ENCODE assay signal across 9 mouse cellular contexts in genomic region chr1:193859257-193860125, GRCm38 (mm10).
A peak's percentile ranks its signal among the peaks of the same experiment; 100 is the strongest.
DNase-seq lines count a peak whose midpoint lies in the region; ATAC-seq and TF ChIP-seq lines count a peak whose summit lies in the region.
"Had no signal": no experiment of that assay in that cellular context is flagged by ENCODE, and none has a peak within 500 bp of the region (broad histone marks: within the 10 kb centered on the region; RNA-seq: fewer than 3 reads in every experiment).

No protein-coding gene starts in this region.

- no peak overlapping the region for H3K4me3 ChIP-seq in kidney, embryonic 16.5 days (ENCODE audit: low read length)
- H3K4me3 ChIP-seq in forebrain, postnatal 0 days (ENCODE audit: low read depth, low read length): no peak overlapping the region
- no peak overlapping the region for H3K4me3 ChIP-seq in hindbrain, embryonic 13.5 days
- H3K4me3 ChIP-seq in neural tube, embryonic 13.5 days: no peak overlapping the region
- H3K4me3 ChIP-seq: liver, embryonic 15.5 days had no signal

- H3K27ac ChIP-seq in kidney, embryonic 16.5 days (ENCODE audit: low read length): peak overlapping the region; percentile 56
- H3K27ac ChIP-seq in forebrain, postnatal 0 days (ENCODE audit: low read depth, low read length): no peak overlapping the region
- H3K27ac ChIP-seq in hindbrain, embryonic 13.5 days: peak overlapping the region; percentile 64
- H3K27ac ChIP-seq in neural tube, embryonic 13.5 days (replicated peaks): peak overlapping the region; percentile 69
- H3K27ac ChIP-seq: liver, embryonic 15.5 days had no signal

- H3K4me2 ChIP-seq in kidney, embryonic 16.5 days (replicated peaks; ENCODE audit: low read depth, low read length): no peak overlapping the region
- no peak overlapping the region for H3K4me2 ChIP-seq in forebrain, postnatal 0 days (ENCODE audit: low read depth)
- H3K4me2 ChIP-seq in hindbrain, embryonic 13.5 days: no peak overlapping the region
- H3K4me2 ChIP-seq in neural tube, embryonic 13.5 days: no peak overlapping the region
- H3K4me2 ChIP-seq: liver, embryonic 15.5 days had no signal

- peak; percentile 87 for ATAC-seq in kidney, embryonic 16.5 days (ENCODE audit: low FRiP score, low TSS enrichment)
- no peak for ATAC-seq in forebrain, postnatal 0 days
- ATAC-seq in hindbrain, embryonic 13.5 days (ENCODE audit: low FRiP score): no peak; the same call in 1 of the 2 replicates
- ATAC-seq in neural tube, embryonic 13.5 days (ENCODE audit: low read depth): peak; percentile 47; the same call in 1 of the 2 replicates

- H3K36me3 ChIP-seq in kidney, embryonic 16.5 days (ENCODE audit: insufficient read depth, low read length): no peaks in the 10 kb centered on the region
- no peaks in the 10 kb centered on the region for H3K36me3 ChIP-seq in forebrain, postnatal 0 days (ENCODE audit: insufficient read depth)
- H3K36me3 ChIP-seq in hindbrain, embryonic 13.5 days: no peaks in the 10 kb centered on the region
- H3K36me3 ChIP-seq in neural tube, embryonic 13.5 days: no peaks in the 10 kb centered on the region
- H3K36me3 ChIP-seq: liver, embryonic 15.5 days had no signal

- no peak overlapping the region for H3K9ac ChIP-seq in kidney, embryonic 16.5 days (replicated peaks; ENCODE audit: low read length)
- H3K9ac ChIP-seq in forebrain, postnatal 0 days: no peak overlapping the region
- H3K9ac ChIP-seq in hindbrain, embryonic 13.5 days: no peak overlapping the region
- H3K9ac ChIP-seq in neural tube, embryonic 13.5 days: no peak overlapping the region
- H3K9ac ChIP-seq: liver, embryonic 15.5 days had no signal

- peaks cover 32% of the 10 kb centered on the region for H3K4me1 ChIP-seq in kidney, embryonic 16.5 days (ENCODE audit: insufficient read depth, low read length)
- peaks cover 8% of the 10 kb centered on the region for H3K4me1 ChIP-seq in forebrain, postnatal 0 days (ENCODE audit: insufficient read depth)
- peaks cover 20% of the 10 kb centered on the region for H3K4me1 ChIP-seq in hindbrain, embryonic 13.5 days (replicated peaks)
- H3K4me1 ChIP-seq in neural tube, embryonic 13.5 days (replicated peaks): peaks cover 18% of the 10 kb centered on the region
- H3K4me1 ChIP-seq: liver, embryonic 15.5 days had no signal

- WGBS in kidney, embryonic 16.5 days: 31% methylated on average over 10 of the region's 10 CpGs
- WGBS in forebrain, postnatal 0 days: 36% methylated on average over 10 of the region's 10 CpGs
- WGBS in hindbrain, embryonic 13.5 days: 26% methylated on average over 10 of the region's 10 CpGs
- 22% methylated on average over 10 of the region's 10 CpGs for WGBS in neural tube, embryonic 13.5 days

- DNase-seq in kidney, postnatal 14 days: no peak
- DNase-seq in forebrain, postnatal 0 days: peak; percentile 31
- DNase-seq in thymus, postnatal 4 days: no peak
- DNase-seq in right cerebral cortex, postnatal 4 days: no peak
- DNase-seq: cerebellum, adult 9-10 months had no signal

- no peaks in the 10 kb centered on the region for H3K27me3 ChIP-seq in kidney, embryonic 16.5 days (ENCODE audit: insufficient read depth, low read length)
- no peaks in the 10 kb centered on the region for H3K27me3 ChIP-seq in forebrain, postnatal 0 days (ENCODE audit: insufficient read depth, low read length)
- no peaks in the 10 kb centered on the region for H3K27me3 ChIP-seq in hindbrain, embryonic 13.5 days
- H3K27me3 ChIP-seq in neural tube, embryonic 13.5 days: no peaks in the 10 kb centered on the region
- H3K27me3 ChIP-seq: liver, embryonic 15.5 days had no signal

- no peak for TF ChIP-seq CTCF in forebrain, postnatal 0 days (IDR thresholded peaks at IDR 0.05; ENCODE audit: low read depth)

- no peaks in the 10 kb centered on the region for H3K9me3 ChIP-seq in kidney, embryonic 16.5 days (ENCODE audit: low read length)
- H3K9me3 ChIP-seq in forebrain, postnatal 0 days (ENCODE audit: low read length): no peaks in the 10 kb centered on the region
- H3K9me3 ChIP-seq in hindbrain, embryonic 13.5 days: no peaks in the 10 kb centered on the region
- H3K9me3 ChIP-seq in neural tube, embryonic 13.5 days: no peaks in the 10 kb centered on the region
- H3K9me3 ChIP-seq: liver, embryonic 15.5 days had no signal

Comparison
In these comparisons a context has a peak if more than half of its experiments do, and no peak if none do; other contexts are left out.
1. ATAC-seq: peak in kidney, embryonic 16.5 days (single experiment) and neural tube, embryonic 13.5 days (single experiment); none in forebrain, postnatal 0 days (single experiment) and hindbrain, embryonic 13.5 days (single experiment).